Mouse (Mus musculus) bone marrow macrophage, adult 2 months (primary cell): ENCODE results near the gene Tnni2.

Source experiments
- CTCF ChIP-seq: IDR thresholded peaks from 2 replicates; pipeline ENCODE4 v1.5.1; 2012; ENCODE audit warnings: low read depth, mild to moderate bottlenecking, low read length, moderate library complexity
- POLR2A ChIP-seq: IDR thresholded peaks from 2 replicates; pipeline ENCODE4 v1.6.1; 2012; ENCODE audit warnings: mild to moderate bottlenecking, low read depth, low read length, borderline replicate concordance

- TF ChIP-seq POLR2A (no peak), CTCF (no peak)
Measured at GRCm38 (mm10) chr7:142400750-142401142, 40.9 kb upstream of the Tnni2 start.
